Mouse (Mus musculus): ENCODE measurements at regions not wholly inside any gene's neighbourhood (a gene's known extent, or its start where the extent isn't known, plus 50 kb on each side); places are given as distances from the start of the nearest gene placed in this dataset.

DNA sequence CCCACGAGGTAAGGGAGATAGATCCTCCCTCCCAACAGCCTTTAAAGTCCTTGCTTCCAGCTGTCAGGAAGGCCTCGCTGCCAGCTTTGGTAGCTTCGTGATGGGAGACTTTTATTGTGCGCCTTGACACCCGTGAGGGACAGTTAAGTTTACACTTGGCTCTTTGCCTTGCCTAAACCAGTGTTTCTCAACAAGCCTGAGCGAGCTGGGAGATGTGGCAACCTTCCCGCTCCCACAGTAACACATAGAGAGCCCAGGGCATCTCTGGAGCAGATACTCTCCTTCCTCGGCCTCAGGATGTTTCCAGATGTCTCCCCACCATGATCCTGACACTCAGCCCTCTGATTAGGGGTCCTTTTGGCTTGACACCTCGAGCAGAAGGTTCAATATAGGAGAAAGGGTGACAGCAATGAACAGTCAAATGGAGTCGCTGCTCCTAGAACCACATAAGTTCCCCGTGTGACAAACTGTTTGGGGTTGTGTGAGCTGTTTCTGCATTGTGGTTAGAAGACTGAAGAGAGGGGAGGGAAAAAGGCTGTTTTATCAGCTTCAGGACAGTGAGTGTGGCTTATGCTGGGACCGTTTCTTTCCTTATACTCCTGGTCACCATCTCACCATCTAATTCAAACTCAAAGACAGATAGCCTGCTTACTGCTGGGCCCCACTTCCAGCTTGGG, 129.1 kb upstream of the Rnaseh2b start:
- Histone ChIP-seq H3K9me3 (replicated peaks; ENCODE audit: low read length) (no peaks in the 10 kb centered on the region), H3K9ac (ENCODE audit: insufficient read depth, low read depth) (no peak overlapping the region), H3K79me2 (replicated peaks; ENCODE audit: control insufficient read depth, extremely low read depth, insufficient read depth, poor library complexity, severe bottlenecking) (no peaks in the 10 kb centered on the region), H3K4me2 (ENCODE audit: insufficient read depth, low read depth, poor library complexity, severe bottlenecking) (no peak overlapping the region), H3K4me3 (replicated peaks in 1 of 3; ENCODE audit: low read depth in 2 of 3, low read length in 2 of 3, poor library complexity in 1 of 3) (no peak overlapping the region), H3K36me3 (replicated peaks in 1 of 2; ENCODE audit: control insufficient read depth in 1 of 2, insufficient read depth in 1 of 2, low read length in 1 of 2) (no peaks in the 10 kb centered on the region), H3K4me1 (ENCODE audit: control insufficient read depth in 1 of 2, insufficient read depth in 2 of 2) (peaks cover 0 to 4% of the 10 kb centered on the region in 2 experiments; a peak in 1 of 4 replicates), H3K27ac (ENCODE audit: insufficient read depth, low read depth) (no peak overlapping the region), H3K27me3 (replicated peaks) (peaks cover 3% of the 10 kb centered on the region)
- no peak for TF ChIP-seq MAFK (IDR thresholded peaks at IDR 0.05; ENCODE audit: insufficient replicate concordance, low read length)
- TF ChIP-seq POLR2A (IDR thresholded peaks at IDR 0.05; ENCODE audit: low read depth, low read length), result no peak
- TF ChIP-seq MAX (IDR thresholded peaks at IDR 0.05; ENCODE audit: low read length), result no peak
- TF ChIP-seq JUND (conservative IDR thresholded peaks at IDR 0.05; ENCODE audit: low read depth, low read length), result no peak
- dilution Hi-C loops (cut with MboI; ENCODE audit: extremely low pct_ligation_motif_present, extremely low pct_unique_long_range_greater_than_20kb, low sequenced_read_pairs) (no loop called here), in situ Hi-C loops (cut with MboI; ENCODE audit: low pct_ligation_motif_present, low pct_unique_long_range_greater_than_20kb, low sequenced_read_pairs) (no loop called here)
- no peak for DNase-seq (ENCODE audit: extremely low read depth)

DNA sequence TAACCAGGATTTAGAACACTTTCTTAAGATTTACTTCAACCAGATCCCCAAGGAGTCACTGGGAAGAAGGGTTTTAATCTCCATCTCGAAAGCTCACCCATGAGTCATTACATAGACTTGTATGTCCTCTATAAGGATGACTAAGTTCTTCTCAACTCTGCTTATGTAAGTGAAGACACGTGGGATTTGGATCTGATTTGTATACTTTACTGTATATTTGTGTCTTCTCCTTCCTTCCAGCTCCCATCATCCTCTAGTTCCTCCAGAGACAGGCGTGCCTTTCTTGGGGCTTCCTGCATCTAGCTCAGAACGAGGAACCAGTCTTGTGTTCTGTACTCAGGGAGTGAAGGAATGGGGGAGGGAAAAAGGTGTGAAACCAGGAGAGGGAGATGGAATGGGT, 127.5 kb upstream of the Rnaseh2b start:
- DNase-seq (ENCODE audit: extremely low read depth), result no peak
- H3K79me2 ChIP-seq (replicated peaks; ENCODE audit: control insufficient read depth, extremely low read depth, insufficient read depth, poor library complexity, severe bottlenecking), result no peaks in the 10 kb centered on the region
- in situ Hi-C loops (cut with MboI; ENCODE audit: low pct_ligation_motif_present, low pct_unique_long_range_greater_than_20kb, low sequenced_read_pairs) (no loop called here), dilution Hi-C loops (cut with MboI; ENCODE audit: extremely low pct_ligation_motif_present, extremely low pct_unique_long_range_greater_than_20kb, low sequenced_read_pairs) (no loop called here)
- H3K9me3 ChIP-seq (replicated peaks; ENCODE audit: low read length), result no peaks in the 10 kb centered on the region
- TF ChIP-seq MEF2A (IDR thresholded peaks at IDR 0.05; ENCODE audit: borderline replicate concordance, low read depth, low read length) (no peak), HCFC1 (IDR thresholded peaks at IDR 0.05; ENCODE audit: low read depth, low read length) (no peak), IRF4 (IDR thresholded peaks at IDR 0.05; ENCODE audit: low read depth, low read length) (no peak), PAX5 (IDR thresholded peaks at IDR 0.05; ENCODE audit: low read length) (no peak), CHD1 (IDR thresholded peaks at IDR 0.05; ENCODE audit: low read depth, low read length) (no peak), SMC3 (IDR thresholded peaks at IDR 0.05; ENCODE audit: low read depth, low read length) (no peak), GABPA (IDR thresholded peaks at IDR 0.05; ENCODE audit: insufficient replicate concordance, low read depth, low read length) (no peak), BHLHE40 (IDR thresholded peaks at IDR 0.05; ENCODE audit: low read depth, low read length) (no peak), CTCF (conservative IDR thresholded peaks at IDR 0.05 in 1 of 2, IDR thresholded peaks at IDR 0.05 in 1 of 2; ENCODE audit: low read depth in 2 of 2, low read length in 2 of 2) (no peak), USF2 (conservative IDR thresholded peaks at IDR 0.05; ENCODE audit: low read depth, low read length) (no peak), ZMIZ1 (IDR thresholded peaks at IDR 0.05; ENCODE audit: low read depth, low read length) (no peak), MAFK (IDR thresholded peaks at IDR 0.05; ENCODE audit: insufficient replicate concordance, low read length) (no peak)
- H3K27me3 ChIP-seq (replicated peaks), result peaks cover 5% of the 10 kb centered on the region
- H3K9ac ChIP-seq (ENCODE audit: insufficient read depth, low read depth), result no peak overlapping the region
- H3K36me3 ChIP-seq (replicated peaks in 1 of 2; ENCODE audit: control insufficient read depth in 1 of 2, insufficient read depth in 1 of 2, low read length in 1 of 2), result no peaks in the 10 kb centered on the region
- H3K4me1 ChIP-seq (ENCODE audit: control insufficient read depth in 1 of 2, insufficient read depth in 2 of 2), result peaks cover 0 to 4% of the 10 kb centered on the region in 2 experiments; a peak in 1 of 4 replicates
- no peak overlapping the region for H3K4me2 ChIP-seq (ENCODE audit: insufficient read depth, low read depth, poor library complexity, severe bottlenecking)
- H3K27ac ChIP-seq (ENCODE audit: insufficient read depth, low read depth), result no peak overlapping the region
- no peak overlapping the region for H3K4me3 ChIP-seq (replicated peaks in 1 of 3; ENCODE audit: low read depth in 2 of 3, low read length in 2 of 3, poor library complexity in 1 of 3)

Data from CH12.LX (cell line).